Mouse (Mus musculus) kidney, postnatal 36 days (tissue): Measurements from ENCODE around the gene Elmo3.
A peak's percentile ranks its signal among the peaks of the same experiment; 100 is the strongest.
"Not testable (repeated sequence)": the region's sequence is repeated elsewhere in the genome, so short reads cannot be mapped to it uniquely, and the experiment has no call there.

ENCODE experiments used
- DNase-seq, 2 experiments: peaks; one replicate each; pipeline ENCODE4 v3.0.0; 2021 to 2022; ENCODE audit warnings: mixed read lengths in 2 of 2

Elmo3 gene

GRCm38 (mm10) chr8:105276292-105277120, 28.9 kb upstream of the Elmo3 start:
- DNase-seq: peak; percentile 51 to 79

- peak; percentile 91 to 95 for DNase-seq
Measured at GRCm38 (mm10) chr8:105278911-105279334, 26.5 kb upstream of the Elmo3 start.

GRCm38 (mm10) chr8:105280567-105280966, 24.8 kb upstream of the Elmo3 start:
- no peak for DNase-seq

GRCm38 (mm10) chr8:105281821-105282220, 23.6 kb upstream of the Elmo3 start:
- no peak for DNase-seq

- DNase-seq: no peak
Measured at GRCm38 (mm10) chr8:105282239-105282638, 23.2 kb upstream of the Elmo3 start.

- peak; percentile 32 to 79 for DNase-seq
Measured at GRCm38 (mm10) chr8:105283074-105283473, 22.3 kb upstream of the Elmo3 start.

- no peak for DNase-seq
Measured at GRCm38 (mm10) chr8:105285514-105285913, 19.9 kb upstream of the Elmo3 start.

- no peak for DNase-seq
Measured at GRCm38 (mm10) chr8:105286907-105287306, 18.5 kb upstream of the Elmo3 start.

- DNase-seq: no peak
Measured at GRCm38 (mm10) chr8:105288231-105288630, 17.2 kb upstream of the Elmo3 start.

- DNase-seq: peak; percentile 85 to 94
Measured at GRCm38 (mm10) chr8:105288958-105289732, 16.3 kb upstream of the Elmo3 start.

- DNase-seq: peak; percentile 32 to 50
Measured at GRCm38 (mm10) chr8:105289805-105290460, 15.5 kb upstream of the Elmo3 start, which contains the start of gene 4931428F04Rik. 4931428F04Rik (minus strand) TSS chr8:105289864.

- DNase-seq: peak; percentile 90 to 98
Measured at GRCm38 (mm10) chr8:105290554-105291314, 14.7 kb upstream of the Elmo3 start.

- not testable (repeated sequence) for DNase-seq
Measured at GRCm38 (mm10) chr8:105291364-105291763, 14.0 kb upstream of the Elmo3 start.

- DNase-seq: peak in 1 of 2 experiments; percentile 37
Measured at GRCm38 (mm10) chr8:105291802-105292201, 13.6 kb upstream of the Elmo3 start.

- DNase-seq: no peak
Measured at GRCm38 (mm10) chr8:105292471-105292870, 12.9 kb upstream of the Elmo3 start.

GRCm38 (mm10) chr8:105293405-105293804, 12.0 kb upstream of the Elmo3 start:
- DNase-seq: no peak

- no peak for DNase-seq
Measured at GRCm38 (mm10) chr8:105294776-105295175, 10.6 kb upstream of the Elmo3 start.

GRCm38 (mm10) chr8:105295256-105295655, 10.1 kb upstream of the Elmo3 start:
- no peak for DNase-seq

- DNase-seq: peak; percentile 42 to 60
Measured at GRCm38 (mm10) chr8:105295895-105296573, 9.4 kb upstream of the Elmo3 start, which contains the start of gene Exoc3l. Exoc3l (minus strand) TSS chr8:105296101.

- peak; percentile 96 to 97 for DNase-seq
Measured at GRCm38 (mm10) chr8:105297511-105298192, 7.7 kb upstream of the Elmo3 start, which contains the start of gene E2f4. E2f4 (plus strand) TSS chr8:105297663.
